Mouse (Mus musculus) adrenal gland, postnatal 25 days (tissue): ENCODE results near the gene Pclo. TPM values are rescaled to one million over a fixed set of nuclear protein-coding genes. Genes with fewer than 3 reads are reported as not detected.
"Not testable (repeated sequence)": the region's sequence is repeated elsewhere in the genome, so short reads cannot be mapped to it uniquely, and the experiment has no call there.

Experiments
- DNase-seq: peaks from one replicate; pipeline ENCODE4 v3.0.0; 2021; ENCODE audit warnings: mixed read lengths
- long read RNA-seq: library from polyadenylated mRNA; stranded (forward); transcript quantifications from one replicate; pipeline ENCODE4 v2.0.0, GENCODE M21; 2021
- total RNA-seq: library from RNA; stranded (reverse); gene quantifications from 2 replicates; pipeline ENCODE4 v1.2.3, GENCODE M21; 2021

Pclo gene
- 5.3 and 8.6 TPM in 2 replicates for total RNA-seq
- long read RNA-seq, partial matches to known transcripts = 0 of 2 reads
- long read RNA-seq, other reads (novel, unspliced or antisense) = 2 of 2 reads

GRCm38 (mm10) chr5:14514631-14515523 lies at the start of gene Pclo:
Gene Pclo, plus strand, starts transcription at chr5:14514918.
- peak; percentile 85 for DNase-seq

GRCm38 (mm10) chr5:14494431-14494830 lies 20.3 kb upstream of the Pclo start:
- DNase-seq = not testable (repeated sequence)

- DNase-seq = no peak
Observed at GRCm38 (mm10) chr5:14508522-14508921, 6.2 kb upstream of the Pclo start.

- DNase-seq = no peak
Observed at GRCm38 (mm10) chr5:14509621-14510020, 5.1 kb upstream of the Pclo start.

- no peak for DNase-seq
Observed at GRCm38 (mm10) chr5:14518131-14518832, 3.6 kb downstream of the Pclo start.

GRCm38 (mm10) chr5:14522006-14522405 lies 7.3 kb downstream of the Pclo start:
- no peak for DNase-seq

GRCm38 (mm10) chr5:14526038-14526437 lies 11.3 kb downstream of the Pclo start:
- DNase-seq = no peak

- DNase-seq = no peak
Observed at GRCm38 (mm10) chr5:14527796-14528195, 13.1 kb downstream of the Pclo start.

- DNase-seq = no peak
Observed at GRCm38 (mm10) chr5:14531906-14532305, 17.2 kb downstream of the Pclo start.

GRCm38 (mm10) chr5:14539346-14539745 lies 24.6 kb downstream of the Pclo start:
- no peak for DNase-seq

- no peak for DNase-seq
Observed at GRCm38 (mm10) chr5:14539961-14540627, 25.4 kb downstream of the Pclo start.

GRCm38 (mm10) chr5:14575626-14576025 lies 60.9 kb downstream of the Pclo start:
- DNase-seq = no peak

GRCm38 (mm10) chr5:14591479-14591878 lies 76.8 kb downstream of the Pclo start:
- DNase-seq = no peak

- DNase-seq = no peak
Observed at GRCm38 (mm10) chr5:14595426-14596013, 80.8 kb downstream of the Pclo start.

GRCm38 (mm10) chr5:14608318-14608717 lies 93.6 kb downstream of the Pclo start:
- DNase-seq = no peak

- DNase-seq = no peak
Observed at GRCm38 (mm10) chr5:14621146-14621545, 106.4 kb downstream of the Pclo start.

- DNase-seq = no peak
Observed at GRCm38 (mm10) chr5:14623360-14623759, 108.6 kb downstream of the Pclo start.

- DNase-seq = no peak
Observed at GRCm38 (mm10) chr5:14641260-14641659, 126.5 kb downstream of the Pclo start.

GRCm38 (mm10) chr5:14645856-14646255 lies 131.1 kb downstream of the Pclo start:
- DNase-seq = no peak

- DNase-seq = no peak
Observed at GRCm38 (mm10) chr5:14660637-14661036, 145.9 kb downstream of the Pclo start.

- DNase-seq = no peak
Observed at GRCm38 (mm10) chr5:14662180-14662579, 147.5 kb downstream of the Pclo start.

GRCm38 (mm10) chr5:14662603-14663002 lies 147.9 kb downstream of the Pclo start:
- no peak for DNase-seq
